Mouse (Mus musculus) forebrain, embryonic 14.5 days (tissue): ENCODE measurements around the gene Il4i1. TPM values are rescaled to one million over a fixed set of nuclear protein-coding genes. Genes with fewer than 3 reads are reported as not detected.
A peak's percentile ranks its signal among the peaks of the same experiment; 100 is the strongest.

ENCODE experiments used
- ATAC-seq: fragments of 200-750 bp; cut with Nextera tagmentation; 2 replicates; pipeline ENCODE4 v1.8.0; 2017; ENCODE audit warnings: mild to moderate bottlenecking, moderate library complexity
- DNase-seq: peaks from one replicate; pipeline ENCODE4 v3.0.0-alpha.2; 2015; ENCODE audit warnings: low spot score
- H3K27ac ChIP-seq: fragments of 300-500 bp; sonication (generic); 2 replicates; pipeline ENCODE4 v1.5.1; 2014; ENCODE audit warnings: low read depth, mild to moderate bottlenecking, control low read depth, low read length, moderate library complexity
- H3K27me3 ChIP-seq: fragments of 300-500 bp; sonication (generic); replicated peaks from 2 replicates; pipeline ENCODE4 v1.6.1; 2014; ENCODE audit warnings: low read length, control low read depth, mixed read lengths; ENCODE audit not compliant: control insufficient read depth, insufficient read depth
- H3K36me3 ChIP-seq: fragments of 300-500 bp; sonication (generic); 2 replicates; pipeline ENCODE4 v1.6.1; 2014; ENCODE audit warnings: low read length, control low read depth; ENCODE audit not compliant: control insufficient read depth, insufficient read depth
- H3K4me1 ChIP-seq: fragments of 300-500 bp; sonication (generic); 2 replicates; pipeline ENCODE4 v1.6.1; 2014; ENCODE audit warnings: antibody characterized with exemption, low read length, control low read depth; ENCODE audit not compliant: control insufficient read depth, insufficient read depth
- H3K4me2 ChIP-seq: fragments of 300-500 bp; sonication (generic); 2 replicates; pipeline ENCODE4 v1.6.1; 2014; ENCODE audit warnings: mild to moderate bottlenecking, control low read depth, low read length
- H3K4me3 ChIP-seq: fragments of 300-500 bp; sonication (generic); 2 replicates; pipeline ENCODE4 v1.5.1; 2014; ENCODE audit warnings: low read depth, low read length, control low read depth
- H3K9ac ChIP-seq: fragments of 300-500 bp; sonication (generic); 2 replicates; pipeline ENCODE4 v1.6.1; 2014; ENCODE audit warnings: mild to moderate bottlenecking, low read length, control low read depth, moderate library complexity
- H3K9me3 ChIP-seq: fragments of 300-500 bp; sonication (generic); replicated peaks from 2 replicates; pipeline ENCODE4 v1.6.1; 2016; ENCODE audit warnings: low read length, control low read depth, mixed read lengths; ENCODE audit not compliant: control insufficient read depth
- WGBS: fragments of 180-500 bp; shearing (Covaris S2); extraction: QIAGEN DNeasy Blood & Tissue Kit; methylation state at CpG from one replicate; pipeline ENCODE4 v1.1.7; 2014; 5-methylcytosine and 5-hydroxymethylcytosine counted together
- polyA plus RNA-seq: library from polyadenylated mRNA; unstranded; fragments of >200 nt; fragmentation: Nextera tagmentation; extraction: Ambion mirVana; gene quantifications from 2 replicates; pipeline ENCODE4 v1.2.1, GENCODE M21; 2014

Gene Il4i1
- polyA plus RNA-seq, 1 experiment from 2014 or later = 1.0 TPM

- H3K9me3 ChIP-seq = no peaks in the 10 kb centered on the region
- H3K27ac ChIP-seq = no peak overlapping the region; the same call in 1 of the 2 replicates
- no peak for ATAC-seq
- H3K27me3 ChIP-seq = no peaks in the 10 kb centered on the region
- WGBS = 84% methylated on average over 5 of the region's 5 CpGs
- peaks cover 16% of the 10 kb centered on the region for H3K4me1 ChIP-seq
- H3K4me3 ChIP-seq = peak overlapping the region; percentile 82
- DNase-seq = no peak
- peak overlapping the region; percentile 85 for H3K4me2 ChIP-seq
- peaks cover 44% of the 10 kb centered on the region for H3K36me3 ChIP-seq
- H3K9ac ChIP-seq = peak overlapping the region; percentile 56; the same call in 1 of the 2 replicates
These were observed 31.6 kb downstream of the Il4i1 start for GRCm38 (mm10) chr7:44847772-44848171.

- peaks cover 19% of the 10 kb centered on the region for H3K4me1 ChIP-seq
- H3K9me3 ChIP-seq = no peaks in the 10 kb centered on the region
- peak within 1 kb of the TSS; percentile 97 for H3K27ac ChIP-seq
- peak; percentile 86 for ATAC-seq
- H3K4me3 ChIP-seq = peak within 1 kb of the TSS; percentile 82
- peak within 1 kb of the TSS; percentile 78 for H3K9ac ChIP-seq
- H3K4me2 ChIP-seq = peak within 1 kb of the TSS; percentile 85
- peaks cover 39% of the 10 kb centered on the region for H3K36me3 ChIP-seq
- DNase-seq = peak; percentile 99
- under 1% methylated on average over 54 of the region's 54 CpGs for WGBS
- no peaks in the 10 kb centered on the region for H3K27me3 ChIP-seq
These were observed 32.6 kb downstream of the Il4i1 start, which contains the start of the genes Akt1s1 and Tbc1d17 for GRCm38 (mm10) chr7:44848561-44849415. TSS of gene Akt1s1 (plus strand) at chr7:44848991. TSS of gene Tbc1d17 (minus strand) at chr7:44849079.

GRCm38 (mm10) chr7:44849416-44850111 is 33.4 kb downstream of the Il4i1 start:
- ATAC-seq = peak; percentile 76
- H3K9me3 ChIP-seq = no peaks in the 10 kb centered on the region
- H3K36me3 ChIP-seq = peaks cover 32% of the 10 kb centered on the region
- peak overlapping the region; percentile 97 for H3K27ac ChIP-seq
- H3K9ac ChIP-seq = peak overlapping the region; percentile 78
- H3K27me3 ChIP-seq = no peaks in the 10 kb centered on the region
- H3K4me2 ChIP-seq = peak overlapping the region; percentile 85
- WGBS = under 1% methylated on average over 40 of the region's 41 CpGs
- peak overlapping the region; percentile 82 for H3K4me3 ChIP-seq
- peak; percentile 97 for DNase-seq
- H3K4me1 ChIP-seq = peaks cover 25% of the 10 kb centered on the region

GRCm38 (mm10) chr7:44850146-44850545 is 34.0 kb downstream of the Il4i1 start:
- DNase-seq (peak; percentile 83), ATAC-seq (peak; percentile 44)
- Histone ChIP-seq H3K4me3 (peak overlapping the region; percentile 82), H3K4me2 (peak overlapping the region; percentile 85), H3K4me1 (peaks cover 30% of the 10 kb centered on the region), H3K36me3 (peaks cover 26% of the 10 kb centered on the region), H3K9me3 (no peaks in the 10 kb centered on the region), H3K9ac (peak overlapping the region; percentile 78), H3K27ac (peak overlapping the region; percentile 97), H3K27me3 (no peaks in the 10 kb centered on the region)
- WGBS = under 1% methylated on average over 33 of the region's 33 CpGs

GRCm38 (mm10) chr7:44850789-44851624 is 34.8 kb downstream of the Il4i1 start:
- no peaks in the 10 kb centered on the region for H3K9me3 ChIP-seq
- peak overlapping the region; percentile 78 for H3K9ac ChIP-seq
- peak overlapping the region; percentile 82 for H3K4me3 ChIP-seq
- peaks cover 31% of the 10 kb centered on the region for H3K4me1 ChIP-seq
- ATAC-seq = no peak
- no peak overlapping the region for H3K27ac ChIP-seq
- WGBS = 80% methylated on average over 8 of the region's 8 CpGs
- peaks cover 17% of the 10 kb centered on the region for H3K36me3 ChIP-seq
- peak overlapping the region; percentile 85 for H3K4me2 ChIP-seq
- no peak for DNase-seq
- H3K27me3 ChIP-seq = no peaks in the 10 kb centered on the region

GRCm38 (mm10) chr7:44851625-44852234 is 35.5 kb downstream of the Il4i1 start:
- Histone ChIP-seq H3K4me2 (no peak overlapping the region), H3K27ac (no peak overlapping the region), H3K9ac (no peak overlapping the region), H3K27me3 (no peaks in the 10 kb centered on the region), H3K36me3 (peaks cover 10% of the 10 kb centered on the region; the same call in 1 of the 2 replicates), H3K4me1 (peaks cover 33% of the 10 kb centered on the region), H3K4me3 (no peak overlapping the region), H3K9me3 (no peaks in the 10 kb centered on the region)
- WGBS = 92% methylated on average over 12 of the region's 12 CpGs
- DNase-seq = no peak
- no peak for ATAC-seq

GRCm38 (mm10) chr7:44852259-44853027 is 36.3 kb downstream of the Il4i1 start:
- DNase-seq (no peak), ATAC-seq (no peak)
- Histone ChIP-seq H3K27me3 (no peaks in the 10 kb centered on the region), H3K4me2 (no peak overlapping the region), H3K27ac (no peak overlapping the region), H3K4me3 (no peak overlapping the region), H3K9me3 (no peaks in the 10 kb centered on the region), H3K4me1 (peaks cover 32% of the 10 kb centered on the region), H3K9ac (no peak overlapping the region), H3K36me3 (peaks cover 10% of the 10 kb centered on the region; the same call in 1 of the 2 replicates)
- WGBS = 90% methylated on average over 36 of the region's 36 CpGs
